Mouse (Mus musculus) neural tube, embryonic 13.5 days (tissue): ENCODE results near the gene Cyp2w1. TPM values are rescaled to one million over a fixed set of nuclear protein-coding genes. Genes with fewer than 3 reads are reported as not detected.
A peak's percentile ranks its signal among the peaks of the same experiment; 100 is the strongest.

Source experiments
- ATAC-seq: fragments of 200-750 bp; cut with Nextera tagmentation; 2 replicates; pipeline ENCODE4 v1.8.0; 2017; ENCODE audit warnings: low read depth, mild to moderate bottlenecking, moderate TSS enrichment, moderate library complexity
- H3K27ac ChIP-seq: fragments of 300-500 bp; sonication (generic); replicated peaks from 2 replicates; pipeline ENCODE4 v1.5.1; 2015; ENCODE audit warnings: moderate library complexity, mild to moderate bottlenecking, inconsistent platforms
- H3K27me3 ChIP-seq: fragments of 300-500 bp; sonication (generic); 2 replicates; pipeline ENCODE4 v1.6.1; 2015; ENCODE audit warnings: mild to moderate bottlenecking, inconsistent platforms
- H3K36me3 ChIP-seq: fragments of 300-500 bp; sonication (generic); 2 replicates; pipeline ENCODE4 v1.6.1; 2015; ENCODE audit warnings: mild to moderate bottlenecking, inconsistent platforms
- H3K4me1 ChIP-seq: fragments of 300-500 bp; sonication (generic); replicated peaks from 2 replicates; pipeline ENCODE4 v1.6.1; 2015; ENCODE audit warnings: inconsistent platforms
- H3K4me2 ChIP-seq: fragments of 300-500 bp; sonication (generic); 2 replicates; pipeline ENCODE4 v1.6.1; 2015; ENCODE audit warnings: inconsistent platforms, mild to moderate bottlenecking, moderate library complexity
- H3K4me3 ChIP-seq: fragments of 300-500 bp; sonication (generic); 2 replicates; pipeline ENCODE4 v1.5.1; 2015; ENCODE audit warnings: mild to moderate bottlenecking, inconsistent platforms
- H3K9ac ChIP-seq: fragments of 300-500 bp; sonication (generic); 2 replicates; pipeline ENCODE4 v1.6.1; 2015; ENCODE audit warnings: moderate library complexity, mild to moderate bottlenecking, inconsistent platforms
- H3K9me3 ChIP-seq: fragments of 300-500 bp; sonication (generic); 2 replicates; pipeline ENCODE4 v1.6.1; 2016; ENCODE audit warnings: inconsistent platforms
- WGBS: fragments of 180-500 bp; shearing (Covaris S2); methylation state at CpG from one replicate; pipeline ENCODE4 v1.1.7; 2015; 5-methylcytosine and 5-hydroxymethylcytosine counted together
- polyA plus RNA-seq: library from polyadenylated mRNA; unstranded; fragments of >200 nt; fragmentation: Nextera tagmentation; extraction: Ambion mirVana; gene quantifications from 2 replicates; pipeline ENCODE4 v1.2.1, GENCODE M21; 2015

Cyp2w1 gene
- polyA plus RNA-seq, 1 experiment from 2014 or later: not detected

GRCm38 (mm10) chr5:139380385-139381248, 28.2 kb downstream of the Cyp2w1 start:
- Histone ChIP-seq H3K27ac (peak overlapping the region; percentile 67), H3K27me3 (no peaks in the 10 kb centered on the region), H3K36me3 (no peaks in the 10 kb centered on the region), H3K9me3 (no peaks in the 10 kb centered on the region), H3K4me2 (peak overlapping the region; percentile 81), H3K9ac (peak overlapping the region; percentile 80), H3K4me3 (peak overlapping the region; percentile 62), H3K4me1 (peaks cover 52% of the 10 kb centered on the region)
- WGBS: 1% methylated on average over 58 of the region's 73 CpGs
- peak; percentile 55 for ATAC-seq

GRCm38 (mm10) chr5:139381586-139382513, 29.4 kb downstream of the Cyp2w1 start:
- Histone ChIP-seq H3K9ac (peak overlapping the region; percentile 34; the same call in 1 of the 2 replicates), H3K4me2 (peak overlapping the region; percentile 81), H3K4me1 (peaks cover 52% of the 10 kb centered on the region), H3K9me3 (no peaks in the 10 kb centered on the region), H3K27ac (peak overlapping the region; percentile 52; the same call in 1 of the 2 replicates), H3K4me3 (no peak overlapping the region), H3K36me3 (no peaks in the 10 kb centered on the region), H3K27me3 (no peaks in the 10 kb centered on the region)
- WGBS: 85% methylated on average over 18 of the region's 18 CpGs
- ATAC-seq: no peak

GRCm38 (mm10) chr5:139382760-139383159, 30.3 kb downstream of the Cyp2w1 start:
- Histone ChIP-seq H3K27ac (peak overlapping the region; percentile 52; the same call in 1 of the 2 replicates), H3K27me3 (no peaks in the 10 kb centered on the region), H3K36me3 (no peaks in the 10 kb centered on the region), H3K4me3 (no peak overlapping the region), H3K9ac (peak overlapping the region; percentile 38), H3K9me3 (no peaks in the 10 kb centered on the region), H3K4me1 (peaks cover 53% of the 10 kb centered on the region), H3K4me2 (peak overlapping the region; percentile 81; the same call in 1 of the 2 replicates)
- ATAC-seq: no peak
- WGBS: 67% methylated on average over 8 of the region's 8 CpGs

GRCm38 (mm10) chr5:139383234-139383633, 30.8 kb downstream of the Cyp2w1 start:
- Histone ChIP-seq H3K36me3 (no peaks in the 10 kb centered on the region), H3K4me2 (no peak overlapping the region), H3K9me3 (no peaks in the 10 kb centered on the region), H3K4me1 (peaks cover 53% of the 10 kb centered on the region), H3K27ac (0 out of 2 replicates have a peak overlapping the region, but pooled peaks have one; percentile 52), H3K9ac (no peak overlapping the region), H3K4me3 (no peak overlapping the region), H3K27me3 (no peaks in the 10 kb centered on the region)
- 74% methylated on average over 9 of the region's 9 CpGs for WGBS
- no peak for ATAC-seq

GRCm38 (mm10) chr5:139384531-139384930, 32.1 kb downstream of the Cyp2w1 start:
- ATAC-seq: no peak
- Histone ChIP-seq H3K27me3 (no peaks in the 10 kb centered on the region), H3K4me3 (no peak overlapping the region), H3K4me1 (peaks cover 53% of the 10 kb centered on the region), H3K27ac (no peak overlapping the region), H3K36me3 (no peaks in the 10 kb centered on the region), H3K4me2 (no peak overlapping the region), H3K9ac (no peak overlapping the region), H3K9me3 (no peaks in the 10 kb centered on the region)
- WGBS: 75% methylated on average over 10 of the region's 10 CpGs

- H3K4me3 ChIP-seq: no peak overlapping the region
- H3K36me3 ChIP-seq: no peaks in the 10 kb centered on the region
- no peaks in the 10 kb centered on the region for H3K9me3 ChIP-seq
- H3K4me2 ChIP-seq: no peak overlapping the region
- no peak overlapping the region for H3K9ac ChIP-seq
- no peaks in the 10 kb centered on the region for H3K27me3 ChIP-seq
- no peak overlapping the region for H3K27ac ChIP-seq
- H3K4me1 ChIP-seq: peaks cover 49% of the 10 kb centered on the region
- ATAC-seq: no peak
- WGBS: 92% methylated on average over 5 of the region's 5 CpGs
Observed at GRCm38 (mm10) chr5:139386047-139386446, 33.6 kb downstream of the Cyp2w1 start.

GRCm38 (mm10) chr5:139387329-139388194, 35.1 kb downstream of the Cyp2w1 start:
- Histone ChIP-seq H3K4me3 (no peak overlapping the region), H3K4me2 (no peak overlapping the region), H3K4me1 (peaks cover 49% of the 10 kb centered on the region), H3K36me3 (no peaks in the 10 kb centered on the region), H3K27ac (peak overlapping the region; percentile 67), H3K9me3 (no peaks in the 10 kb centered on the region), H3K9ac (no peak overlapping the region), H3K27me3 (no peaks in the 10 kb centered on the region)
- 72% methylated on average over 10 of the region's 10 CpGs for WGBS
- ATAC-seq: no peak

- peak overlapping the region; percentile 67 for H3K27ac ChIP-seq
- ATAC-seq: no peak
- WGBS: 59% methylated on average over 4 of the region's 4 CpGs
- H3K9ac ChIP-seq: no peak overlapping the region
- H3K36me3 ChIP-seq: no peaks in the 10 kb centered on the region
- no peak overlapping the region for H3K4me3 ChIP-seq
- H3K4me2 ChIP-seq: no peak overlapping the region
- peaks cover 44% of the 10 kb centered on the region for H3K4me1 ChIP-seq
- H3K9me3 ChIP-seq: no peaks in the 10 kb centered on the region
- H3K27me3 ChIP-seq: no peaks in the 10 kb centered on the region
Observed at GRCm38 (mm10) chr5:139388195-139388570, 35.8 kb downstream of the Cyp2w1 start.

GRCm38 (mm10) chr5:139388694-139389675, 36.6 kb downstream of the Cyp2w1 start:
- no peak overlapping the region for H3K4me3 ChIP-seq
- peak overlapping the region; percentile 67 for H3K27ac ChIP-seq
- no peaks in the 10 kb centered on the region for H3K9me3 ChIP-seq
- H3K27me3 ChIP-seq: no peaks in the 10 kb centered on the region
- H3K9ac ChIP-seq: peak overlapping the region; percentile 41; the same call in 1 of the 2 replicates
- 70% methylated on average over 17 of the region's 17 CpGs for WGBS
- H3K4me1 ChIP-seq: peaks cover 44% of the 10 kb centered on the region
- H3K36me3 ChIP-seq: no peaks in the 10 kb centered on the region
- no peak overlapping the region for H3K4me2 ChIP-seq
- no peak for ATAC-seq

GRCm38 (mm10) chr5:139389676-139390061, 37.3 kb downstream of the Cyp2w1 start:
- Histone ChIP-seq H3K4me1 (peaks cover 44% of the 10 kb centered on the region), H3K27ac (peak overlapping the region; percentile 67), H3K4me2 (no peak overlapping the region), H3K9me3 (no peaks in the 10 kb centered on the region), H3K36me3 (no peaks in the 10 kb centered on the region), H3K9ac (peak overlapping the region; percentile 41; the same call in 1 of the 2 replicates), H3K27me3 (no peaks in the 10 kb centered on the region), H3K4me3 (no peak overlapping the region)
- ATAC-seq: peak; percentile 17
- WGBS: 36% methylated on average over 6 of the region's 6 CpGs
